Mouse (Mus musculus) telencephalon, adult 2 months (tissue): ENCODE measurements at regions not wholly inside any gene's neighbourhood (a gene's known extent, or its start where the extent isn't known, plus 50 kb on each side); places are given as distances from the start of the nearest gene placed in this dataset.

Experiments
- DNase-seq: peaks from one replicate; pipeline ENCODE4 v3.0.0-alpha.2; 2011; ENCODE audit warnings: low read depth, low spot score

DNA sequence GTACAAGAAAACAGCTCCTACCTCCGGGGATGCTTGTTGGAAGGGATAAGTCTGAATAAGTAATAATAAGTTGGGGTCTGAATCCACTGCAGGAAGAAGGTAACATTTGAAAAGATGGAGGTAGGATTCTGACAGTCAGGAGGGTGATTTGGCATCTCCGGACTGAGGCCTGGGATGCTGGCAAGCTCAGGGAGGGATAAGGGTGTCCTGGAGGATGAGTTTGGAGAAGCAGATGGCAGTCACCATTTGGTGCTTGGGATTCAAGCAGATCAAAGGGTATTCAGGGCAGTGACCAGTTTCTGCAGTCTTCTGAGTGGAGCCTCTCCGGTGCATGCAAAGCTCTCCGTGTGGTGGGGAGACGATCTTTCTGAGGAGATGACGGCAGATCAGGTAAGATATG is 62.9 kb upstream of the Gm2310 start:
- no peak for DNase-seq

DNA sequence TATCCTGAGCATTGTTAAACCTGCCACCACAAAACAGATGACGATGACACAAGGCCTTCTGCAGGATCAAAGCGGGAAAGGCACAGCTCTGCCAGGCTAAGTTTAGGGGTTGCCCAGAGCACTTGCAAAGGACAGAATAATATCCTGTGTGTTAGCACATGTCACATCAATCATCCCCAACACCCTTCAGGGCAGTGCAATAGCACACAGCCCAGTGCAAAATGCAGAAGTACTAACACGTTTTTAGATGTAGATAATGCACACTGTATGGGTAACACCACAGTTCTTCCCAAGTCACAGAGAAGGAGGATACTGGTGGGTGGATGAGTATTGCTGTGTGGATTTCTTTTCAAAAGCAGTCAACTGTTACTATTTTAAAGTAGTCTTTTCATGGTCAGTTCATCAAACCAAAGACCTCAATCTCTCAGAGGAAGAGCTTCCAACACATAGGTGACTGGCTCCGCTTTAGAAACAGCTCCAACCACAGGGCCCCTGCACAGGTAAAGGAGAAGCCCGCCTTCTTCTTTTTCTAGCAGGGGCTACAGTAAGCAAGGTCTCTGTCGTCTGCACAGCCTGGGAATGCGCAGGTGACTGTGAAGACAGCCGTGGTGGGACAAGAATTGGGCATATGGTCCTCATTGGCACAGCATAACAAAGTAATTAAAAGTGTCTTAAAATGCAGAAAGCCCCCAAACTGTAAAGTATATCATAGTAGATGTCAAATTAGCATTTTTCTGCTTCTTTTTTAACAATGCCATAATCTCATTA is 61.6 kb upstream of the Gm2310 start:
- DNase-seq: no peak

DNA sequence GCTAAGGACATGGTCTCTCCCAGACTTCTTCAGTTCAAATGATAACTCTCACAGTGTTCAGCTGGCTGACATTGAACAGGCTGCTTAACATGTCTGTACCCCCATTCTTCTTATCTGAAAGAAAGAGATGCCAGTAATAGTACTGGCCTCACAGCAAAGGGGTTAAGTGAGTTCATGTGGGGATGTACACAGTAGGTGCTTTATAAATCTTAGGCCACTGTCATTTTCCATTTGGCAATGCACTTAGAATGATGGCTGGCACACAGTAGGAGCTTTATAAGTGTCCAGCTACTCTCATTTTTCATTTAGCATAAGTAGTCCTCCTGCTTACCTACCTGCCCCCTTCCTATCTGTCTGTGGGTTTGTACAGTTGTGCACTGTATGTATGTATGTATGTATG is 60.3 kb upstream of the Gm2310 start:
- DNase-seq: no peak

DNA sequence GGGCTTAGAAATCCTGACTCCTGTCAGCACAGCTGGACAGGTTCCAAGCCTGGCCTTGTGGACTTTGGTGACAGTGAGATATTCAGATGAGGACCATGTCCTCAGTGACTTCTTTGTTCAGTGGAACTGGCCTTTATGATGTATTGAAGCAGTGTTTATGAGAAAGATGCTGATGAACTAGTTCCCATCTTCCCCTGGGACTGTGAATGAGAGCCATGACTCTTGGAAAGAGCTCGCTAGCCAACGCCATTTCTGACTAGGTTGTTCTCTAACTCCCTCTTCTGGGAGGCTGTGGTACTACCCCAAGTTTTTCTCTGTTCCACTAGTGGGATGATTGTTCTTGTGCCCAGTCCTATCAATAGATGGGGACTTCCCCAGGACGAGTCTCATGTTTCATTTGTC is 57.7 kb upstream of the Gm2310 start:
- DNase-seq: no peak

DNA sequence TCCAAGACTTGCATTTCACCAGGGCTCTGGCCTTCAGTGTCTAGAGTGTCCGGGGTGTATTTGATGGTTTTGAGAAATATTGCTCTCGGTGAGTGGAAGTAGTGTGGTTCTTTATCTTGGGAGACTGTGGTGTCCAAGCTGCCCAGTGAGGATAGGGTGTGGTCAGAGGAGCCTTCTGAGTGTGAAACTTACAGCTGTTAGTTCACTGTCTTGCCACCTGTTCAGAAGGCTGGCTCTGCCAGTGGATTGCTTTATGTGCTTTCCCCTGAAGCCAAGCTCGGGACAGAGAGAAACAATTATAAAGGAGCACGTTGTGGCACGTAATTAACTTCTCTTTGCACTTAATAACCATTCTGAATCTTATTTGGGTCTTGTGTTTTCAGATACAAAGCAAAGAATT is 57.2 kb upstream of the Gm2310 start:
- no peak for DNase-seq

DNA sequence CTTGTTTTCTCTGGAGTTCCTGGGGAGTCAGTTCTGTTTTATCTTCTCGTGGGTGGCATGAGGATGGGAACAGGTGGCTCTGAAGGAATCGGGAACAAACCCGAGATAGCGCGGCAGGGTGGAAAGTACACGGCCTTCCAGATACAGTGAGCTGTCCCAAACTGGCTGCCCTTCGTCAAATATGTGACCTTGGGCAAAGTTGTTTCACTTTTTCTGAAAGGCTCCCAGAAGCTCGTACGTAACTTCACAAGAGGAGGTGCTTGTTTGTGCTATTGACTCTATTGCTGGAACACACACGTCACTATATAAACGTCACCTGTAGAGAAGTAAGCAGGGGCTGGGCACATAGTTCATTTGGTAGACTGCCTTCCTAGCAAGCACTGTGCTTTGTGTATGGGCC is 49.9 kb upstream of the Gm2310 start:
- peak; percentile 8 for DNase-seq
